Mouse (Mus musculus) c-Kit-negative CD71-positive TER-119-positive erythroid progenitor cells, embryonic 14.5 days (primary cell): ENCODE measurements around the gene Spata16.

ENCODE experiments used
- DNase-seq: peaks from one replicate; pipeline ENCODE4 v3.0.0-alpha.2; 2013; ENCODE audit warnings: low read depth, low spot score

The Spata16 gene

GRCm38 (mm10) chr3:26970529-26970928, 333.1 kb downstream of the Spata16 start:
- no peak for DNase-seq

- DNase-seq: no peak
These were observed 333.9 kb downstream of the Spata16 start for GRCm38 (mm10) chr3:26971276-26971675.

- no peak for DNase-seq
These were observed 334.7 kb downstream of the Spata16 start for GRCm38 (mm10) chr3:26972105-26972504.

GRCm38 (mm10) chr3:26979603-26980002, 342.2 kb downstream of the Spata16 start:
- no peak for DNase-seq

- DNase-seq: no peak
These were observed 343.0 kb downstream of the Spata16 start for GRCm38 (mm10) chr3:26980371-26980770.

GRCm38 (mm10) chr3:26981979-26982623, 344.7 kb downstream of the Spata16 start:
- no peak for DNase-seq

- DNase-seq: no peak
These were observed 346.3 kb downstream of the Spata16 start for GRCm38 (mm10) chr3:26983749-26984148.

- no peak for DNase-seq
These were observed 369.4 kb downstream of the Spata16 start for GRCm38 (mm10) chr3:27006844-27007243.

- no peak for DNase-seq
These were observed 390.5 kb downstream of the Spata16 start for GRCm38 (mm10) chr3:27027957-27028356.

- DNase-seq: no peak
These were observed 391.1 kb downstream of the Spata16 start for GRCm38 (mm10) chr3:27028526-27028925.

- no peak for DNase-seq
These were observed 392.8 kb downstream of the Spata16 start for GRCm38 (mm10) chr3:27030067-27030857.
